Mouse (Mus musculus) ES-Bruce4 (cell line): ENCODE data around the gene 1700016H13Rik.

Experiments
- CTCF ChIP-seq: IDR thresholded peaks from one replicate; pipeline ENCODE4 v1.8.1; 2011; ENCODE audit warnings: low read depth, low read length
- EP300 ChIP-seq: IDR thresholded peaks from 2 replicates; pipeline ENCODE4 v1.6.1; 2011; ENCODE audit warnings: low read depth, low read length; ENCODE audit not compliant: insufficient read depth

- no peak for TF ChIP-seq EP300
- TF ChIP-seq CTCF = no peak
Measured at GRCm38 (mm10) chr5:103692531-103693040, 36.8 kb upstream of the 1700016H13Rik start.
